9 mouse cellular contexts compared by ENCODE assay signal in genomic region chr2:172996207-172996606, GRCm38 (mm10). TPM values are rescaled to one million over a fixed set of nuclear protein-coding genes. Genes with fewer than 3 reads are reported as not detected.
DNase-seq lines count a peak whose midpoint lies in the region; ATAC-seq and TF ChIP-seq lines count a peak whose summit lies in the region.
"Had no signal": no experiment of that assay in that cellular context is flagged by ENCODE, and none has a peak within 500 bp of the region (broad histone marks: within the 10 kb centered on the region; RNA-seq: fewer than 3 reads in every experiment).

No protein-coding gene starts in this region.

- no peak overlapping the region for H3K27ac ChIP-seq in forebrain, embryonic 10.5 days
- H3K27ac ChIP-seq in forebrain, embryonic 16.5 days (ENCODE audit: low read length) = no peak overlapping the region
- no peak overlapping the region for H3K27ac ChIP-seq in thymus, adult 2 months (ENCODE audit: control insufficient read depth, insufficient read depth, low read length)

- ATAC-seq in forebrain, embryonic 16.5 days = no peak

- no peak overlapping the region for H3K4me3 ChIP-seq in forebrain, embryonic 10.5 days
- H3K4me3 ChIP-seq in forebrain, embryonic 16.5 days (replicated peaks; ENCODE audit: low read length) = no peak overlapping the region
- no peak overlapping the region for H3K4me3 ChIP-seq in C2C12 (ENCODE audit: insufficient read depth, poor library complexity, severe bottlenecking)
- H3K4me3 ChIP-seq in thymus, adult 2 months (ENCODE audit: control insufficient read depth, insufficient read depth, low read length) = no peak overlapping the region

- no peak overlapping the region for H3ac ChIP-seq in C2C12 (ENCODE audit: control insufficient read depth, insufficient read length, low read depth)

- peak; percentile 64 for TF ChIP-seq CTCF in C2C12 (IDR thresholded peaks at IDR 0.05; ENCODE audit: control insufficient read depth, insufficient read depth, insufficient read length)
- peak; percentile 81; the same call in 1 of the 2 replicates for TF ChIP-seq CTCF in thymus, adult 2 months (IDR thresholded peaks at IDR 0.05; ENCODE audit: borderline replicate concordance, control insufficient read depth, extremely low read depth, insufficient read depth, low read length, poor library complexity)

- TF ChIP-seq POLR2A in thymus, adult 2 months (IDR thresholded peaks at IDR 0.05; ENCODE audit: control insufficient read depth, extremely low read depth, insufficient read depth, low read length, poor library complexity) = no peak

- H3K4me2 ChIP-seq in forebrain, embryonic 16.5 days (ENCODE audit: low read length) = no peak overlapping the region

- 16% methylated on average over 4 of the region's 4 CpGs for WGBS in forebrain, embryonic 10.5 days
- 13% methylated on average over 4 of the region's 4 CpGs for WGBS in forebrain, embryonic 16.5 days
- 24% methylated on average over 4 of the region's 4 CpGs for WGBS in thymus, adult 2 months

- no peaks in the 10 kb centered on the region for H3K9me3 ChIP-seq in forebrain, embryonic 10.5 days
- no peaks in the 10 kb centered on the region for H3K9me3 ChIP-seq in forebrain, embryonic 16.5 days (ENCODE audit: control insufficient read depth, low read length)

- peaks cover 9% of the 10 kb centered on the region for H3K79me3 ChIP-seq in C2C12 (ENCODE audit: low read depth)

- H3K27me3 ChIP-seq in forebrain, embryonic 10.5 days (ENCODE audit: poor library complexity, severe bottlenecking) = peaks cover 8% of the 10 kb centered on the region
- no peaks in the 10 kb centered on the region for H3K27me3 ChIP-seq in forebrain, embryonic 16.5 days (replicated peaks; ENCODE audit: control insufficient read depth, insufficient read depth, low read length)
- peaks cover 42% of the 10 kb centered on the region for H3K27me3 ChIP-seq in C2C12 (ENCODE audit: control insufficient read depth, insufficient read depth, insufficient read length)
- H3K27me3 ChIP-seq in thymus, adult 2 months (ENCODE audit: control insufficient read depth, insufficient read depth, low read length) = no peaks in the 10 kb centered on the region

- H3K9ac ChIP-seq in forebrain, embryonic 16.5 days (replicated peaks; ENCODE audit: low read depth, low read length) = no peak overlapping the region

- H3K4me1 ChIP-seq in forebrain, embryonic 10.5 days = peaks cover 21% of the 10 kb centered on the region
- peaks cover 9% of the 10 kb centered on the region for H3K4me1 ChIP-seq in forebrain, embryonic 16.5 days (replicated peaks; ENCODE audit: control insufficient read depth, insufficient read depth, low read length)
- H3K4me1 ChIP-seq in thymus, adult 2 months (replicated peaks; ENCODE audit: control insufficient read depth, insufficient read depth, low read length) = peaks cover 10% of the 10 kb centered on the region

- peaks cover 13% of the 10 kb centered on the region for H3K79me2 ChIP-seq in C2C12 (ENCODE audit: control insufficient read depth, insufficient read depth)

- intact Hi-C loops in gastrocnemius, postnatal 14 days (cut with DNase I; ENCODE audit: low total_unique reads) = loop anchor here (2.0 kb wide), 1 partner anchor 165 kb away; no protein-coding TSS in a partner anchor

- H3K36me3 ChIP-seq in forebrain, embryonic 10.5 days (replicated peaks) = peaks cover under 1% of the 10 kb centered on the region; the same call in 1 of the 2 replicates
- no peaks in the 10 kb centered on the region for H3K36me3 ChIP-seq in forebrain, embryonic 16.5 days (ENCODE audit: control insufficient read depth, insufficient read depth)
- H3K36me3 ChIP-seq in C2C12 (ENCODE audit: control insufficient read depth, insufficient read depth) = no peaks in the 10 kb centered on the region
- peaks cover 10% of the 10 kb centered on the region for H3K36me3 ChIP-seq in thymus, adult 2 months (ENCODE audit: control insufficient read depth, insufficient read depth, low read length)

- DNase-seq in forebrain, embryonic 10.5 days (ENCODE audit: extremely low spot score, low spot score) = peak; percentile 74
- peak; percentile 52 for DNase-seq in brain, embryonic 18.5 days (ENCODE audit: low read depth, low spot score)
- DNase-seq in gastrocnemius, postnatal 14 days = peak; percentile 67
- DNase-seq in layer of hippocampus, postnatal 25 days (ENCODE audit: extremely low spot score in 1 of 2, low spot score in 1 of 2) = peak; percentile 62 to 94
- DNase-seq in naive thymus-derived CD4-positive, alpha-beta T cell, adult 2 months (ENCODE audit: low read depth) = peak; percentile 88
- DNase-seq in thymus, adult 2 months = peak; percentile 83

TF ChIP-seq in C2C12, 6 proteins besides CTCF, POLR2A, EP300 and RAD21:
- TF ChIP-seq MAX (IDR thresholded peaks at IDR 0.05) (no peak), CEBPB (IDR thresholded peaks at IDR 0.05; ENCODE audit: low read depth) (no peak), MYOD1 (IDR thresholded peaks at IDR 0.05; ENCODE audit: control insufficient read depth, insufficient read length, low read depth) (no peak), FOSL1 (IDR thresholded peaks at IDR 0.05; ENCODE audit: insufficient read depth, low read length, poor library complexity, severe bottlenecking) (no peak)

RNA-seq across cellular contexts. Expression of gene Rae1, which starts 3.7 kb away (rescaled TPM):
- polyA plus RNA-seq in forebrain, embryonic 10.5 days (2016; fragmentation: Nextera tagmentation; extraction: Ambion mirVana) = 168 TPM in 2 replicates
- 156 TPM in 2 replicates for polyA plus RNA-seq in forebrain, embryonic 16.5 days (2015; fragmentation: Nextera tagmentation; extraction: Ambion mirVana)
- polyA plus RNA-seq in C2C12 (2012; fragmentation: generic; extraction: Trizol) = 83.7 TPM
- total RNA-seq in gastrocnemius, postnatal 14 days (2021) = 10 to 100 TPM; 20.0 to 23.6 TPM
- 10 to 100 TPM; 74.5 to 88.6 TPM for total RNA-seq in layer of hippocampus, postnatal 25 days (2021)
- polyA plus RNA-seq in thymus, adult 2 months (2012; rRNA removed) = 111 and 122 TPM in 2 replicates

RNA-seq across cellular contexts. Expression of gene Spo11, which starts 18.7 kb away (rescaled TPM):
- polyA plus RNA-seq in forebrain, embryonic 10.5 days (2016; fragmentation: Nextera tagmentation; extraction: Ambion mirVana) = 0.42 and 0.73 TPM in 2 replicates
- polyA plus RNA-seq in forebrain, embryonic 16.5 days (2015; fragmentation: Nextera tagmentation; extraction: Ambion mirVana) = 0.68 and 0.75 TPM in 2 replicates
- polyA plus RNA-seq in C2C12 (2012; fragmentation: generic; extraction: Trizol) = not detected
- under 1 TPM in 1 of 2 experiments, not detected in 1; 0.11 TPM for total RNA-seq in gastrocnemius, postnatal 14 days (2021)
- total RNA-seq in layer of hippocampus, postnatal 25 days (2021) = not detected
- polyA plus RNA-seq in thymus, adult 2 months (2012; rRNA removed) = 101 and 126 TPM in 2 replicates
- polyA plus RNA-seq: liver, embryonic 16.5 days had no signal

RNA-seq across cellular contexts. Expression of gene Rbm38, which starts 24.1 kb away (rescaled TPM):
- polyA plus RNA-seq in forebrain, embryonic 10.5 days (2016; fragmentation: Nextera tagmentation; extraction: Ambion mirVana) = 119 and 123 TPM in 2 replicates
- polyA plus RNA-seq in forebrain, embryonic 16.5 days (2015; fragmentation: Nextera tagmentation; extraction: Ambion mirVana) = 23.3 and 23.4 TPM in 2 replicates
- polyA plus RNA-seq in C2C12 (2012; fragmentation: generic; extraction: Trizol) = 31.3 TPM
- 100 to 1,000 TPM; 132 to 175 TPM for total RNA-seq in gastrocnemius, postnatal 14 days (2021)
- 1 to 10 TPM; 3.3 to 5.0 TPM for total RNA-seq in layer of hippocampus, postnatal 25 days (2021)
- polyA plus RNA-seq in thymus, adult 2 months (2012; rRNA removed) = 1,267 and 1,290 TPM in 2 replicates

RNA-seq across cellular contexts. Expression of gene Bmp7, which starts 56.1 kb away (rescaled TPM):
- 21.2 and 21.4 TPM in 2 replicates for polyA plus RNA-seq in forebrain, embryonic 10.5 days (2016; fragmentation: Nextera tagmentation; extraction: Ambion mirVana)
- 7.4 and 9.7 TPM in 2 replicates for polyA plus RNA-seq in forebrain, embryonic 16.5 days (2015; fragmentation: Nextera tagmentation; extraction: Ambion mirVana)
- polyA plus RNA-seq in C2C12 (2012; fragmentation: generic; extraction: Trizol) = 0.01 TPM
- 1 to 10 TPM in 1 of 2 experiments, under 1 TPM in 1; 0.86 to 1.8 TPM for total RNA-seq in gastrocnemius, postnatal 14 days (2021)
- total RNA-seq in layer of hippocampus, postnatal 25 days (2021) = 1 to 10 TPM; 4.2 to 4.4 TPM
- polyA plus RNA-seq in thymus, adult 2 months (2012; rRNA removed) = 25.3 and 26.5 TPM in 2 replicates

Comparison
In these comparisons a context has a peak if more than half of its experiments do, and no peak if none do; other contexts are left out.
1. RNA of gene Spo11, which starts 18.7 kb away (polyA plus RNA-seq): 101 to 126 TPM in thymus, adult 2 months; 0.68 to 0.75 TPM in forebrain, embryonic 16.5 days, 0.42 to 0.73 TPM in forebrain, embryonic 10.5 days and not detected in C2C12 (single experiment); every median in the first group is over 10 times any median in the second.
2. RNA of gene Rbm38, which starts 24.1 kb away (polyA plus RNA-seq): 1,267 to 1,290 TPM in thymus, adult 2 months; 119 to 123 TPM in forebrain, embryonic 10.5 days, 31.3 TPM in C2C12 (single experiment) and 23.3 to 23.4 TPM in forebrain, embryonic 16.5 days; every median in the first group is over 10 times any median in the second.
3. Peak in every context shown above with its lines, with median percentiles within 50 percentile points of each other: DNase-seq.